Mouse (Mus musculus) stomach, postnatal 0 days (tissue): ENCODE measurements at regions not wholly inside any gene's neighbourhood (a gene's known extent, or its start where the extent isn't known, plus 50 kb on each side); places are given as distances from the start of the nearest gene placed in this dataset.

Source experiments
- CTCF ChIP-seq: IDR thresholded peaks from 2 replicates; pipeline ENCODE4 v1.5.1; 2016; ENCODE audit warnings: antibody characterized with exemption, low read depth, mild to moderate bottlenecking, moderate library complexity
- EP300 ChIP-seq: optimal IDR thresholded peaks from 2 replicates; pipeline ENCODE3; 2016; ENCODE audit warnings: antibody characterized with exemption

DNA sequence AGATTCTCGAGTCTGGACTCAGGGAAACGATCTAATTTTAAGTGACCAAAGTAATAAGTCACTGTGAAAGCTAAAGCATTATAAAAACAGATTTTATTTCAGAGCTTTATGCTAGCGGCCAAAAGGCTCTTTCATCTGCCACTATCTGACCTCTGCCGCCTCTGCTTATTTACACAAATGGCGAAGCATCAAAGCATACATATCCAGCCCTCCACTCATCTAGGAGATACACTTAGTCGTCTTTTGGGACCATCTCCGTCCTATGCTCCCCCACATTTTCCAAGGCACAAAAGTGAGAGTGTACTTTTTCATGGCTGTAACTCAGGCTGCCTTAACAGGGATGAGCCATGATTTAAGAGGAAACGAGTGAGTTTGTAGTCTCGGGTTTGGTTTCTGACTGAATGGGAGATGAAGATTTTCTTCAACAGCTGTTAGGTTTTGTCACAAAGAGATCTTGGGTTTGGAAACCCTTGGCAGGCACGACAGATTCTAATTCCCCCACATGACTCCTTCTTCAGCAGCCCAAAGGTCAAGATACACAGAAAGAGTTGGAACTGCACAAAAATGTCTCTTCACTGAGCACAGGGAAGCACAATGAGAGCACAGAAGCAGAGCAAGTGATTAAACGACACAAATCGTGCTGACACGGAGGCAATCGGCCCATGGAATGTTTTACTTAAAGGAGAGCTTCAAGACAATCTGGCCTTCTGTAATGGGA is 96.7 kb upstream of the Actbl2 start:
- TF ChIP-seq CTCF (no peak), EP300 (no peak)
